Mouse (Mus musculus) kidney, adult 2 months (tissue): Measurements from ENCODE around the gene Cdh12. TPM values are rescaled to one million over a fixed set of nuclear protein-coding genes. Genes with fewer than 3 reads are reported as not detected.
"Not testable (repeated sequence)": the region's sequence is repeated elsewhere in the genome, so short reads cannot be mapped to it uniquely, and the experiment has no call there.

ENCODE experiments used
- DNase-seq: peaks from one replicate; pipeline ENCODE4 v3.0.0; 2021
- H3K27ac ChIP-seq: fragments of 200-500 bp; 2 replicates; pipeline ENCODE4 v1.5.1; 2012; ENCODE audit warnings: low read depth, low read length, control low read depth, inconsistent platforms; ENCODE audit not compliant: insufficient read depth
- H3K27me3 ChIP-seq: fragments of 200-500 bp; replicated peaks from 2 replicates; pipeline ENCODE4 v1.6.1; 2012; ENCODE audit warnings: mild to moderate bottlenecking, moderate library complexity, low read length, inconsistent platforms; ENCODE audit not compliant: control insufficient read depth, insufficient read depth
- H3K36me3 ChIP-seq: fragments of 200-500 bp; 2 replicates; pipeline ENCODE4 v1.6.1; 2012; ENCODE audit warnings: mild to moderate bottlenecking, moderate library complexity, low read length, inconsistent platforms; ENCODE audit not compliant: control insufficient read depth, insufficient read depth
- H3K4me1 ChIP-seq: fragments of 200-500 bp; 2 replicates; pipeline ENCODE4 v1.6.1; 2011; ENCODE audit warnings: low read length; ENCODE audit not compliant: control insufficient read depth, insufficient read depth
- H3K4me3 ChIP-seq: fragments of 200-500 bp; 2 replicates; pipeline ENCODE4 v1.5.1; 2011; ENCODE audit warnings: mild to moderate bottlenecking, low read depth, low read length, control low read depth; ENCODE audit not compliant: insufficient read depth
- CTCF ChIP-seq: fragments of 200-500 bp; conservative IDR thresholded peaks from 2 replicates; pipeline ENCODE4 v1.5.1; 2011; ENCODE audit warnings: low read depth, mild to moderate bottlenecking, control low read depth, low read length, moderate library complexity, mixed read lengths; ENCODE audit not compliant: insufficient read depth, insufficient read length
- POLR2A ChIP-seq: fragments of 200-500 bp; IDR thresholded peaks from one replicate; pipeline ENCODE4 v1.6.1; 2011; ENCODE audit warnings: low read depth, low read length, control low read depth
- WGBS: fragments of 180-500 bp; shearing (Covaris S2); methylation state at CpG from one replicate; pipeline ENCODE4 v1.1.7; 2018; 5-methylcytosine and 5-hydroxymethylcytosine counted together
- polyA plus RNA-seq: library from polyadenylated mRNA; depleted of rRNA; stranded (reverse); fragments of >200 nt; gene quantifications from 2 replicates; pipeline ENCODE4 v1.2.3, GENCODE M21; 2012

Gene Cdh12
- polyA plus RNA-seq, 1 experiment, result not detected

- DNase-seq, result no peak
- Histone ChIP-seq H3K4me1 (no peaks in the 10 kb centered on the region), H3K4me3 (no peak overlapping the region), H3K36me3 (no peaks in the 10 kb centered on the region), H3K27me3 (no peaks in the 10 kb centered on the region), H3K27ac (no peak overlapping the region)
- WGBS, result 59% methylated on average over 1 of the region's 1 CpGs
- TF ChIP-seq CTCF (no peak), POLR2A (no peak)
Observed at GRCm38 (mm10) chr15:20463601-20464000, 14.5 kb downstream of the Cdh12 start.

GRCm38 (mm10) chr15:20550979-20551378, 101.9 kb downstream of the Cdh12 start:
- WGBS, result 90% methylated on average over 4 of the region's 4 CpGs
- H3K4me1 ChIP-seq, result no peaks in the 10 kb centered on the region
- no peak for TF ChIP-seq POLR2A
- TF ChIP-seq CTCF, result no peak

DNA sequence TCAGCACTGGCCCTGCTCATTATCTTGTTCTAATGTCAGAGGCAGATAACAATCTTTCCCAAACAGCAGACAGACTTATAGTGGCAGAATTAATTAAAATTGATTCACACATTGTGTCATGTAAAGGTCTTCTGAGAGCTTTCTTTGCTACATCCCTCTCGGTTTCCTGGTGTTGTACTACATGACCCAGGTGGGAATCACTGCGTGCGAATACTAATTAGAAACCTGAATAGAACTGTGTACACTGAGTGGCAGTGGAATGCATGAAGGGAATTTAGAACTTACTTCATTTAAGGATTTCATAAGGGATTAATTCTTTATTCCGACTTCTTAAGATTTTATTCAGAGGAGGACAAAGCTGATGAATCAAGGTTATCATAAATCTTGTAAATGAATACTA, 121.9 kb downstream of the Cdh12 start:
- no peaks in the 10 kb centered on the region for H3K36me3 ChIP-seq
- 74% methylated on average over 4 of the region's 4 CpGs for WGBS
- H3K27me3 ChIP-seq, result no peaks in the 10 kb centered on the region
- DNase-seq, result no peak
- no peak overlapping the region for H3K27ac ChIP-seq
- TF ChIP-seq POLR2A, result no peak
- no peak for TF ChIP-seq CTCF
- H3K4me3 ChIP-seq, result no peak overlapping the region
- H3K4me1 ChIP-seq, result no peaks in the 10 kb centered on the region

More at GRCm38 (mm10) chr15:20550979-20551378, 101.9 kb downstream of the Cdh12 start:
- no peak overlapping the region for H3K27ac ChIP-seq
- no peaks in the 10 kb centered on the region for H3K27me3 ChIP-seq
- no peak overlapping the region for H3K4me3 ChIP-seq
- DNase-seq, result no peak
- H3K36me3 ChIP-seq, result no peaks in the 10 kb centered on the region

DNA sequence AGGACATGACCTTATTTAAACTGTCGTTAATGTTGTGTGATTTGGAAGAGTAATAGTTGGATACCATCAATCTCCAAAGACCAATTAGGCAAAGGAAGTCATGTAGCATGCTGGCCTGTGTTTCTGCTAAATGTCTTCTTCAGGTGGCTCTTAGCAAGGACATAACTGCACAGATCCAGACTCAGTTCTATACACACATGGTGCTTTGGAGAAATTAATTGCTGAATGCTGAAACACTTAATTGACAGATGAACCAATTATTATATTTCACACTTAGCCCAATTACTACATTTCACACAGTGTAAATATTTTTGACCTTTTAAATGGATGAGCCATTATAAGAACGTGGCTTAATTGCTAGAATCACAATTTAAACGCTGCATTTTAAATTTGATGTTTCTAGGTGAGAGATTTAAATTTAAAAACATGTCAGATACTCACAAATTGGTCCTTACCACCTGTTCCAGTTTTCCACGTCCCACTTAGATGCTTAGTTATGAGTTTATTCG, 133.6 kb downstream of the Cdh12 start:
- no peaks in the 10 kb centered on the region for H3K36me3 ChIP-seq
- no peak overlapping the region for H3K27ac ChIP-seq
- no peak overlapping the region for H3K4me3 ChIP-seq
- WGBS, result 57% methylated on average over 5 of the region's 5 CpGs
- no peaks in the 10 kb centered on the region for H3K27me3 ChIP-seq
- no peaks in the 10 kb centered on the region for H3K4me1 ChIP-seq
- TF ChIP-seq CTCF, result no peak
- TF ChIP-seq POLR2A, result no peak
- no peak for DNase-seq

GRCm38 (mm10) chr15:20591599-20591998, 142.5 kb downstream of the Cdh12 start:
- H3K27me3 ChIP-seq, result no peaks in the 10 kb centered on the region
- no peak for DNase-seq
- no peaks in the 10 kb centered on the region for H3K36me3 ChIP-seq
- WGBS, result 62% methylated on average over 5 of the region's 5 CpGs
- TF ChIP-seq POLR2A (no peak), CTCF (no peak)
- H3K4me1 ChIP-seq, result no peaks in the 10 kb centered on the region
- H3K4me3 ChIP-seq, result no peak overlapping the region
- no peak overlapping the region for H3K27ac ChIP-seq

DNA sequence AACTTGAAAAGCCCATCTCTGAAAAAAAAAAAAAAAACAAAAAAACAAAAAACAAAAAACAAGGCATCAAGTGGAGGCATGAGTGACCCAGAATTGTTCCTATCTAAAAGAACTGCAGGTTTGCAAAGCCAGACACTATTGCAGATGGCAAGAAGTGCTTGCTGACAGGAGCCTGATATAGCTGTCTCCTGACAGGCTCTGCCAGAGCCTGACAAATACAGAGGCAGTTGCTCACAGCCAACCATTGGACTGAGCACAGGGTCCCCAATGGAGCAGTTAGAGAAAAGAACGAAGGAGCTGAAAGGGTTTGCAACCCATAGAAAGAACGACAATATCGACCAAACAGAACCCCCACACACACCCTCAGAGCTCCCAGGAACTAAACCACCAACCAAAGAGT, 156.7 kb downstream of the Cdh12 start:
- not testable (repeated sequence) for H3K4me1 ChIP-seq, H3K4me3 ChIP-seq, DNase-seq, H3K27me3 ChIP-seq, H3K27ac ChIP-seq, H3K36me3 ChIP-seq
- WGBS, result 74% methylated on average over 3 of the region's 3 CpGs

DNA sequence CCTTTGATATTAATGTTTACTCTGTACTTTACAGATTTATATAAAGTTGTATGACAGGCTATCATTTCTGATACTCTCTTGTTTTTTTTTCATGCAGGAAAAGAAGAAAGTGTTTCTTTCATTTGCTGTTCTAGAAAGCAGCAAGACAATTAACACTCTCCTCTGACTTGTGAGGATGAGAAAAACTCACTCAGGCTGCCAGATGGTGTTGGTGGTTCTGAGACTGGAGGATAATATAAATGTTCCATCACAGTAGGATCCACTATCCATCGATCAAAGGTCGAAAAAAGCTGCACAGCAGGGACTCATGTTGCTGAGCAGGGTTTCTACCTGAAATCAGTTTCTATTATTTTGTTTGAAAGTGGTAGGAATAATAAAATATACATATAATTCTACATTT, 185.5 kb downstream of the Cdh12 start:
- Histone ChIP-seq H3K27ac (no peak overlapping the region), H3K4me3 (no peak overlapping the region), H3K4me1 (no peaks in the 10 kb centered on the region), H3K36me3 (no peaks in the 10 kb centered on the region), H3K27me3 (no peaks in the 10 kb centered on the region)
- WGBS, result 82% methylated on average over 2 of the region's 2 CpGs
- DNase-seq, result no peak
- TF ChIP-seq POLR2A (no peak), CTCF (no peak)

DNA sequence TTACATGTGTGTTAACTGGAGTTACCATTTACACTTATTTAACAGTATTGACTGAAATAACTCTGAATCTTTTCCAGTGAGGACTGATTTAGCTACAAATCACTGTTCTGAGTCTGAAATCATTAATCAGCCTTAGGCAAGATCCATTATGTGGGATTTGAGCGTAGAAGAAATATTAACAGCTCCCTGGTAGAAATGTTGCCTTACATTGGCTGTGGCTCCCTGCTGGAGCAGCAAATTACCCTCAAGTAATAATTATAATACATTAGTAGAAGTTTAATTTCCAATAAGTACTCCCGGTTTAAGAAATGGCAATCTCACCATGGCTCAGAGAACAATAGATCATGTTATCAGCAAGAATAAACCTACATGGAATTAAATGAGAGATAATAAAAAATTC, 190.1 kb downstream of the Cdh12 start:
- TF ChIP-seq POLR2A, result no peak
- TF ChIP-seq CTCF, result no peak
- 60% methylated on average over 2 of the region's 2 CpGs for WGBS
- Histone ChIP-seq H3K27me3 (no peaks in the 10 kb centered on the region), H3K4me1 (no peaks in the 10 kb centered on the region), H3K27ac (no peak overlapping the region), H3K4me3 (no peak overlapping the region), H3K36me3 (no peaks in the 10 kb centered on the region)
- DNase-seq, result no peak
